Mouse (Mus musculus) heart, adult 2 months (tissue): ENCODE results near the gene Agpat4. TPM values are rescaled to one million over a fixed set of nuclear protein-coding genes. Genes with fewer than 3 reads are reported as not detected.

ENCODE experiments used
- DNase-seq, 2 experiments: peaks; one replicate each; pipeline ENCODE4 v3.0.0; 2021
- H3K27ac ChIP-seq: fragments of 200-600 bp; 2 replicates; pipeline ENCODE4 v1.8.1; 2022
- H3K27me3 ChIP-seq: fragments of 200-500 bp; 2 replicates; pipeline ENCODE4 v1.6.1; 2012; ENCODE audit warnings: mild to moderate bottlenecking, low read length, inconsistent platforms, mixed read lengths; ENCODE audit not compliant: control insufficient read depth, insufficient read depth
- H3K36me3 ChIP-seq: fragments of 200-500 bp; 2 replicates; pipeline ENCODE4 v1.6.1; 2012; ENCODE audit warnings: low read length, inconsistent platforms; ENCODE audit not compliant: control insufficient read depth, insufficient read depth
- H3K4me1 ChIP-seq: fragments of 200-500 bp; 2 replicates; pipeline ENCODE4 v1.6.1; 2011; ENCODE audit warnings: low read length; ENCODE audit not compliant: control insufficient read depth, insufficient read depth
- H3K4me3 ChIP-seq: fragments of 200-600 bp; 2 replicates; pipeline ENCODE4 v1.8.1; 2022
- H3K79me2 ChIP-seq: fragments of 200-500 bp; replicated peaks from 2 replicates; pipeline ENCODE4 v1.6.1; 2012; ENCODE audit warnings: mild to moderate bottlenecking, inconsistent platforms, low read length, moderate library complexity, mixed read lengths; ENCODE audit not compliant: control insufficient read depth, insufficient read depth
- H3K9ac ChIP-seq: fragments of 200-500 bp; 2 replicates; pipeline ENCODE4 v1.6.1; 2012; ENCODE audit warnings: low read depth, mild to moderate bottlenecking, control low read depth, inconsistent platforms, low read length, mixed read lengths
- CTCF ChIP-seq: fragments of 200-600 bp; IDR thresholded peaks from 2 replicates; pipeline ENCODE4 v1.8.1; 2022; ENCODE audit warnings: antibody characterized with exemption, mild to moderate bottlenecking, moderate library complexity
- EP300 ChIP-seq: fragments of 200-500 bp; IDR thresholded peaks from 2 replicates; pipeline ENCODE4 v1.6.1; 2011; ENCODE audit warnings: low read depth, low read length, control low read depth; ENCODE audit not compliant: insufficient read depth
- POLR2A ChIP-seq: fragments of 200-500 bp; IDR thresholded peaks from 2 replicates; pipeline ENCODE4 v1.6.1; 2011; ENCODE audit warnings: mild to moderate bottlenecking, low read depth, low read length, control low read depth; ENCODE audit not compliant: insufficient read depth
- WGBS: fragments of 180-500 bp; shearing (Covaris S2); methylation state at CpG from one replicate; pipeline ENCODE4 v1.1.7; 2018; 5-methylcytosine and 5-hydroxymethylcytosine counted together
- intact Hi-C: fragments of 180-260 bp; cut with DNase I; formaldehyde crosslinking; loops from one replicate; pipeline ENCODE4 v1.15.1; 2025
- polyA plus RNA-seq: library from polyadenylated mRNA; depleted of rRNA; stranded (reverse); fragments of >200 nt; gene quantifications from 2 replicates; pipeline ENCODE4 v1.2.3, GENCODE M21; 2012; rRNA removed
- total RNA-seq, 2 experiments: library from RNA; stranded (reverse); gene quantifications; 2 replicates each; pipeline ENCODE4 v1.2.3; 2021

The Agpat4 gene
- total and polyA plus RNA-seq, 3 experiments = 4.4 to 5.3 (median 4.8) TPM

GRCm38 (mm10) chr17:12264293-12264692, 145.8 kb downstream of the Agpat4 start:
- no peak overlapping the region for H3K27ac ChIP-seq
- WGBS = 89% methylated on average over 3 of the region's 3 CpGs
- no peak for TF ChIP-seq EP300
- no peak for TF ChIP-seq CTCF
- TF ChIP-seq POLR2A = no peak
- H3K79me2 ChIP-seq = no peaks in the 10 kb centered on the region; the same call in 1 of the 2 replicates
- no peak overlapping the region for H3K9ac ChIP-seq
- DNase-seq = no peak
- intact Hi-C loops = no loop called here
- no peaks in the 10 kb centered on the region for H3K27me3 ChIP-seq
- H3K36me3 ChIP-seq = no peaks in the 10 kb centered on the region
- peaks cover 7% of the 10 kb centered on the region for H3K4me1 ChIP-seq
- no peak overlapping the region for H3K4me3 ChIP-seq

DNA sequence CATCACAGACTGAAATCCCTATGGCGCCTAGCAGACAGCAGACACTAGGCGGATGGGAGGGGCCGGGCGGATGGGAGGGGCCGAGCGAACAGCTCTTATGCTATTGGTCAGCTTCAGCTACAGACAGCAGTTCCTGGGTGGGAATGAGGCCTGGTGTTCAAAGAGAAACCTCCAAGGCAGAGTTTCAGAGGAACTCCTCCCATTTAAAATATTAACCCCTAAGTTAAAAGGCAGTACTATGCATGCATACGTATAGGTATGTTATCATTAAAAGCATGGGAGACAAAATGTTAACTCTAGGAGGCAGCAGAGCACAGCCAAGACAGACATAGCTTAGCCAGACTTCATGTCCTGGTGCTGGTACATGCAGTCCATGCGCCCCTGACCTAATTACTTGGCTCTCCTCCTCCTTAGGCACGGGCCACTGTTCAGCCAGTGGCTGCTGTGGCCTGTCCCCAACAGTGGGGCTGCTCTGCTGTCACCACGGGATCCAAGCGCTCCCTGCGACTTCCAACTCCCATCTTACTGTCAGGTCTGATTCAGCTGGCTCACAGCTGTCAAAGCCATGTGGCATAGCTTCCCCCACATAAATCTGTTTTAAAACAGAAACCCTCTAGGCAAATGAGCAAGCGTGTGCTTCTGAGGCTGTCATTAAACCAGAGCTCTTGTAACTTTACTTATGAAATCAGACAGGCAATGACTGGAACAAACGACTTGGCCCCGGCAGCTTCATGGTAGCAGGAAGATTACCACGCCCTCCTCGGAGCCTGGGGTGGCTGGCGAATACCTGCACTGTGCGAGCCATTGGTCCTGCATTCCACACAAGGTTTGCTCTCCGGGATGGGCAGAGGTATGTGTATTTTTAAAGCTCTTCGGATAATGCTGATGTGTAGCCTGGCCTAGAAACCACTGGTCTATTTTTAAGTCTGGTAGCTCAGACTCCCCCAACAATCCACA, 147.7 kb downstream of the Agpat4 start:
- TF ChIP-seq POLR2A (no peak), CTCF (peak; percentile 69), EP300 (0 out of 2 replicates have a peak, but pooled peaks have one; percentile 53)
- WGBS = 52% methylated on average over 21 of the region's 21 CpGs

GRCm38 (mm10) chr17:12268091-12268490, 149.6 kb downstream of the Agpat4 start:
- H3K27me3 ChIP-seq = no peaks in the 10 kb centered on the region
- no peak overlapping the region for H3K27ac ChIP-seq
- peaks cover 7% of the 10 kb centered on the region for H3K4me1 ChIP-seq
- no peak for DNase-seq
- H3K36me3 ChIP-seq = no peaks in the 10 kb centered on the region
- intact Hi-C loops = loop anchor here (5.0 kb wide), 2 partner anchors 34 to 49 kb away; partner anchors contain the start of gene Map3k4
- no peak overlapping the region for H3K9ac ChIP-seq
- no peaks in the 10 kb centered on the region; the same call in 1 of the 2 replicates for H3K79me2 ChIP-seq
- no peak for TF ChIP-seq POLR2A
- TF ChIP-seq EP300 = no peak
- TF ChIP-seq CTCF = no peak
- WGBS = 88% methylated on average over 4 of the region's 4 CpGs
- no peak overlapping the region for H3K4me3 ChIP-seq

More for the DNA sequence above, 147.7 kb downstream of the Agpat4 start:
- peak; percentile 44 to 57 for DNase-seq
- intact Hi-C loops = loop anchor here (1.0 to 5.0 kb wide), 3 partner anchors 36 to 101 kb away; partner anchors contain the start of gene Map3k4
- Histone ChIP-seq H3K4me3 (no peak overlapping the region; the same call in 1 of the 2 replicates), H3K79me2 (no peaks in the 10 kb centered on the region; the same call in 1 of the 2 replicates), H3K27me3 (no peaks in the 10 kb centered on the region), H3K27ac (peak overlapping the region; percentile 45; the same call in 1 of the 2 replicates), H3K36me3 (no peaks in the 10 kb centered on the region), H3K9ac (no peak overlapping the region), H3K4me1 (peaks cover 7% of the 10 kb centered on the region)

- Histone ChIP-seq H3K27ac (no peak overlapping the region), H3K4me1 (peaks cover 7% of the 10 kb centered on the region), H3K79me2 (peaks cover 2% of the 10 kb centered on the region; the same call in 1 of the 2 replicates), H3K36me3 (no peaks in the 10 kb centered on the region), H3K27me3 (no peaks in the 10 kb centered on the region), H3K9ac (no peak overlapping the region), H3K4me3 (no peak overlapping the region)
- TF ChIP-seq EP300 = no peak
- no peak for TF ChIP-seq POLR2A
- intact Hi-C loops = loop anchor here (5.0 kb wide), 2 partner anchors 34 to 49 kb away; partner anchors contain the start of gene Map3k4
- 75% methylated on average over 10 of the region's 10 CpGs for WGBS
- peak; percentile 32 to 50 for DNase-seq
Observed at GRCm38 (mm10) chr17:12268538-12268937, 150.0 kb downstream of the Agpat4 start.

Other genes with a start within 250 kb of the Agpat4 start
- 10 to 100 TPM; 43.7 to 51.3 TPM for gene Map3k4, start 200.1 kb downstream of the Agpat4 start, total RNA-seq
- gene Map3k4, start 200.1 kb downstream of the Agpat4 start, polyA plus RNA-seq = 12.2 and 17.2 TPM in 2 replicates